Mouse (Mus musculus) cortical plate, adult 2 months (tissue): ENCODE measurements around the gene Atp6v1g3. TPM values are rescaled to one million over a fixed set of nuclear protein-coding genes. Genes with fewer than 3 reads are reported as not detected.

Experiments used
- H3K27ac ChIP-seq: fragments of 200-500 bp; 2 replicates; pipeline ENCODE4 v1.5.1; 2012; ENCODE audit warnings: low read length, control low read depth, inconsistent platforms; ENCODE audit not compliant: insufficient read depth
- H3K4me1 ChIP-seq: fragments of 200-500 bp; 2 replicates; pipeline ENCODE4 v1.6.1; 2011; ENCODE audit warnings: low read length; ENCODE audit not compliant: control insufficient read depth, insufficient read depth
- H3K4me3 ChIP-seq: fragments of 200-500 bp; 2 replicates; pipeline ENCODE4 v1.5.1; 2011; ENCODE audit warnings: mild to moderate bottlenecking, low read length, control low read depth; ENCODE audit not compliant: insufficient read depth
- CTCF ChIP-seq: fragments of 200-500 bp; IDR thresholded peaks from 2 replicates; pipeline ENCODE4 v1.5.1; 2011; ENCODE audit warnings: mild to moderate bottlenecking, control low read depth, low read length; ENCODE audit not compliant: insufficient read depth; ENCODE audit errors: extremely low read depth
- POLR2A ChIP-seq: fragments of 200-500 bp; IDR thresholded peaks from 2 replicates; pipeline ENCODE4 v1.6.1; 2011; ENCODE audit warnings: mild to moderate bottlenecking, low read length, control low read depth; ENCODE audit not compliant: insufficient read depth; ENCODE audit errors: extremely low read depth
- polyA plus RNA-seq: library from polyadenylated mRNA; depleted of rRNA; stranded (reverse); fragments of >200 nt; gene quantifications from 2 replicates; pipeline ENCODE4 v1.2.3, GENCODE M21; 2012; rRNA removed

The Atp6v1g3 gene
- polyA plus RNA-seq, 1 experiment: not detected

GRCm38 (mm10) chr1:138331596-138331995 is 58.1 kb downstream of the Atp6v1g3 start:
- Histone ChIP-seq H3K4me3 (no peak overlapping the region), H3K4me1 (no peaks in the 10 kb centered on the region), H3K27ac (no peak overlapping the region)
- no peak for TF ChIP-seq CTCF
- TF ChIP-seq POLR2A: no peak

GRCm38 (mm10) chr1:138334701-138335100 is 61.2 kb downstream of the Atp6v1g3 start:
- no peaks in the 10 kb centered on the region for H3K4me1 ChIP-seq
- H3K27ac ChIP-seq: no peak overlapping the region
- H3K4me3 ChIP-seq: no peak overlapping the region
- TF ChIP-seq POLR2A: no peak
- TF ChIP-seq CTCF: no peak

- TF ChIP-seq CTCF (no peak), POLR2A (no peak)
- Histone ChIP-seq H3K4me3 (no peak overlapping the region), H3K4me1 (no peaks in the 10 kb centered on the region), H3K27ac (no peak overlapping the region)
Measured at GRCm38 (mm10) chr1:138337417-138337816, 63.9 kb downstream of the Atp6v1g3 start.

Other genes starting within 250 kb of the Atp6v1g3 start
- 2.4 and 2.9 TPM in 2 replicates for gene Ptprc, start 98.0 kb upstream of the Atp6v1g3 start, polyA plus RNA-seq